Mouse (Mus musculus) gastrocnemius, postnatal 14 days (tissue): ENCODE measurements around the gene Fam102a. TPM values are rescaled to one million over a fixed set of nuclear protein-coding genes. Genes with fewer than 3 reads are reported as not detected.
A peak's percentile ranks its signal among the peaks of the same experiment; 100 is the strongest.

Source experiments
- DNase-seq: peaks from one replicate; pipeline ENCODE4 v3.0.0; 2021; ENCODE audit warnings: mixed read lengths
- intact Hi-C: fragments of 180-260 bp; cut with DNase I; formaldehyde crosslinking; loops from one replicate; pipeline ENCODE4 v1.15.1; 2025; ENCODE audit warnings: low total_unique reads
- total RNA-seq, 2 experiments: library from RNA; stranded (reverse); gene quantifications; 2 replicates each; pipeline ENCODE4 v1.2.3; 2021

Gene Fam102a
- total RNA-seq, 2 experiments from 2014 or later, result 3.5 to 4.2 TPM

DNA sequence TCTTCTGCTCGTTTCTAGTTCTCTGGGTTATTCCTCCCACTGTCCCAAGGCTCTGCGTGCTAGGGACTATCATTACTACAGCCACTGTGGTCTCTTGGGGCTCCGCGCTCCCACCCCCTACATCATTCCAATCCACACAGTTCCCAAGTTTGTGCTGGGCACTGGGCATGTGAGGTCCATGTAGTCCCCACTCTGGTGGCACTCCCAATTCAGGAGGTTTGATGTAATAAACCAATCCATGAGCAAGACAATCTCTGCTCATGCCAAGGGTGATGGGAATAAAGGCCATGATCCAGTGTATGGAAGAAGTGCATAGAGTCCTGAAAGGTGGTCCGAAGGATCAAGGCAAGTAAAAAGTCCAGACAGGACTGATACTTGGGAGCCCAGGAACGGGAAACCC, 39.4 kb downstream of the Fam102a start, which contains the start of gene Pip5kl1:
TSS of gene Pip5kl1 (plus strand) at position 301 of the 400 bp plus-strand sequence.
- DNase-seq, result no peak
- intact Hi-C loops, result no loop called here

DNA sequence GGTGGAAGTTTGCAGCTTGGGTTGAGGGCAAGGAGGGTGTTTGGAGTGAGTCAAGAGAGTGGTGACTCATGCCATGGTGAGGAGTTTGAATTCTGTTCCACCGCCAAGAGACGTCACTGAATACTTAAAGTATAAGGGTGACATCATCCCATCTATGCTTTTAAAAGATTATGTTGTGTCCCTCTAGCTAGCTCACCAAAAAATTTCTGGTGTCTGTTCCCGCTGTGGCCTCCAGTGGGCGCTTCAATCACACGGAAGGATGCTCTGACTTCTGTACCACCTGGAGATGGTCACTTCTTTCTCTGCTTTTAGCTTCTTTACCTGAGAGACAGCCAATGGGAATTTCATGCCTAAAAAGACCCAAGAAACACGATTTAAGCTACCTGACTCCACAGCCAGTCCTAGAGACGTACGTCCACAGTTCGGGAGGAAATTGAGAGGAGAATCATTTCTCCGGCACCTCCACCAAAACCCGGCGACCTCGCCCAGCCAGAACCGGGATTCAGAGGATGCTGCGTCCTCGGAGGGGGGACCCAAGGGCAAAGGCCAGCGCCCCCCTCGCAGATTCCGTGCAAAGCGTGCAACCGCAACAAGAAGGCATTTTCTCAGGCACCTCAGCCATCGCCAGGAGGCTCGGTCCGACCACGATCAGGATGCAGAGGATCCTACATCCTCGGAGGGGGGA, 39.9 kb downstream of the Fam102a start:
- DNase-seq, result no peak
- intact Hi-C loops, result loop anchor here (5.0 kb wide), 1 partner anchor 112 kb away; no protein-coding TSS in a partner anchor

DNA sequence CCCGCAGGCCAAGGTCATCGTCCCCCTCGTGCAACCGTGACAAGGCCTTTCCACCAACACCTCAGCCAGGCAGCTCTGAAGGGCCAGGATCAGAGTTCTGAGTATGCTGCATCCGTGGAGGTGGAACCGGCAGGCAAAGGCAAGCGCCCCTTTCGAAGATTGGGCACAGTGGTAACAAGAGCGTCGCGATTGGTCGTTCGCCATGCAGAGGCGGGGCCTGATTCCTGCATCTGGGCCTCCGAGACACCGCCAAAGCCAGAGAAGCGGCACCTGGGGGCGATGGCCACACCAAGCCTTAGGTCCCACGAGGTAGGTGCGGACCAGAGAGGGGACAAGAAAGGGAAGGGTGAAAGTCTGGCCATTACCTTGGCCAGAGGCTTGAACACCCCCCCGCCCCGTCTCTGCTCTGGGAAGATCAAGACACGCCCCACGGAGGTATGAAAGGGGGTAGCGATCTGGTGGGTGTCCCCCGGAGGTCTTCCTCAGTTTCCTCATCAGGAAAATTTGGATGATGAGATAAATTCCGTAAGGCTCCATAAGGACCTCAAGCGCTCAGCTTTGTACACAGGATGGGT, 40.5 kb downstream of the Fam102a start, which contains the start of gene 9430097D07Rik:
TSS of gene 9430097D07Rik (minus strand) at position 99 of the 575 bp plus-strand sequence.
- no peak for DNase-seq
- intact Hi-C loops, result loop anchor here (5.0 kb wide), 1 partner anchor 112 kb away; no protein-coding TSS in a partner anchor

DNA sequence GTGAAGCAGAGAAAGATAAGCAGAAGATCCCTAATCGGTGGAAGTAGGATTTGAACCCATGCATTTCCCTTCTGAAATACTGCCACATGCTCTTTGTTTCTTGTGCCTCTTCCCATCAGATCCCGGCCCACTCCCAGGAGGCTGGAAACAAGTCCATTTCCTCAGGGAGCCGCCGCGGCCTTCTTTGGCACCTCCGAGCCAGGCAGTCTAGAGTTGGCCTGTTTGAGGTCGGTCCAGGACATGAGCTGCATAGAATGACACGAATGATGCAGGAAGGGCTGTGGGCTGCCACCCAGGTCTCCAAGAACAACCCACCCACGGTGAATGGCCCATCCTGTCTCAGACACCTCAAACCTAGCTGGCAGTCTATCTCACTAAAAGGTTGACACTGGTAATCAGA, 41.4 kb downstream of the Fam102a start:
- intact Hi-C loops, result loop anchor here (5.0 kb wide), 1 partner anchor 111 kb away; no protein-coding TSS in a partner anchor

DNA sequence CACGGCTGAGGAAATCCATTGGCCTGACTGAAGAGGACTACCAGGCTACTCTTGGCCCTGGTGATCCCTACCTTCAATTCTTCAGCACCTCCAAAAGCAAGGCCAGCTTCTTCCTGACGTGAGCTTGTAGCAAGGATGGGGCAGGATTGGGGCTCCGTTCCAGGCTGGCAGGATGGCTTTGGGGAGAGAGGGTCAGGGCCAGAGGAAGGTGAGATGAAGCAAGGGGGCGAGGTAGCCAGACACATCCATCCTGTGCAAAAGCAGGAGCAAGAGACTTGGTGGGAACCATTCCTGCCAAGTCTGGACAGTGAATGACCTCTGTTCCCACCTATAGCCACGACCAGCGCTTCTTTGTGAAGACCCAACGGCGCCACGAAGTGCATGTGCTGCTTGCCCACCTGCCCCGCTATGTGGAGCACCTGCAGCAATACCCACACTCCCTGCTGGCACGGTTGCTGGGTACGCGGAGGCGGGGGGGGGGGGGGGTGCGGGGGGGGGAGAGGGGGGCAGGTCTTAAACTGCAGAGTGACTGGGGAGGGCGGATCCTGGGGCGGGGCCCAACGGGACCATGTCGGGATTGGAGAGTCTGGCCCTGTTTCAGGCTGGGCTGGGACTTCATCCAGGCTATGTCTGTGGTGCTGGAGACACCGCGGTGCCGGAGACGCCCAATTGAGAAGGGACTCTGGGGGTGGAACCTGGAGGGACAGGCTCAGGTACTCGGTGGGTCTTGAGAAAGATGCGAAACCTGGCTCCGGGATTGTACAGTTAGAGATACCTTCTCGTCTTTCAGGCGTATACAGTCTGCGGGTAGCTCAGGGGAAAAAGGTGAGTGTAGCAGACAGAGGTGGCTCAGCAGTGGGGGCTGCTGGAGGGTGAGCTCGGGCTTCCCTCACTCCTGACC, 43.3 kb downstream of the Fam102a start:
- intact Hi-C loops, result loop anchor here (5.0 kb wide), 1 partner anchor 109 kb away; no protein-coding TSS in a partner anchor
- peak; percentile 46 for DNase-seq

More for the DNA sequence above, 41.4 kb downstream of the Fam102a start:
- no peak for DNase-seq

DNA sequence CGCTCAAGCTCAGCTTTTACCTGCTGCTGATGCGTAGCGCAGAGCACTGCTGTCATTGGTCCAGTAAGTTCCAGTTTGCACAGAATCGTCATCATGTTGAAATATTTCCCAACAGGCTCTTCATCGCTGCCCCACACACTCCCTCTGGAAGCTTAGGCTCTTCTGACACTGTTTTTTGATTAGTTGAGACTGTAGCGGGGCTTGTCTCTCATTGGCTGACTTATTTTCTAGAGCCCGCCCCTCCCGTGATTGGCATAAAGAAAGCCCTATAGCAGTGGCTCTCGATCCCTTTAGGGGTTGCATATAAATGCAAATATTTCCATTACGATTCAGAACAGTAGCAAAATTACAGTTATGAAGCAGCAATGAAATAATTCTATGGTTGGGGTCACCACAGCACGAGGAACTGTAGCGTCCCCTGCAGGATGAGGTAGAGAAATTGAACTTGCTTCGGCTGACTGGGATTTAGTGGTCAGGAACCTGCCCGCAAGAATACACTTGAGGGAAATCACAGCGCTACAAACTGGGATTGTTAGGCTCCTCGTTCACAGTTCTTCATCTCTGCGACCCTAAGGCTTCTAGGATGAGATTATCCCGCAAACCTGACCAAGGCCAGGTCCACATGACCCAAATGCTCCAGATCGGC, 46.4 kb downstream of the Fam102a start:
- no peak for DNase-seq
- intact Hi-C loops, result loop anchor here (5.0 kb wide), 1 partner anchor 36 kb away; no protein-coding TSS in a partner anchor

DNA sequence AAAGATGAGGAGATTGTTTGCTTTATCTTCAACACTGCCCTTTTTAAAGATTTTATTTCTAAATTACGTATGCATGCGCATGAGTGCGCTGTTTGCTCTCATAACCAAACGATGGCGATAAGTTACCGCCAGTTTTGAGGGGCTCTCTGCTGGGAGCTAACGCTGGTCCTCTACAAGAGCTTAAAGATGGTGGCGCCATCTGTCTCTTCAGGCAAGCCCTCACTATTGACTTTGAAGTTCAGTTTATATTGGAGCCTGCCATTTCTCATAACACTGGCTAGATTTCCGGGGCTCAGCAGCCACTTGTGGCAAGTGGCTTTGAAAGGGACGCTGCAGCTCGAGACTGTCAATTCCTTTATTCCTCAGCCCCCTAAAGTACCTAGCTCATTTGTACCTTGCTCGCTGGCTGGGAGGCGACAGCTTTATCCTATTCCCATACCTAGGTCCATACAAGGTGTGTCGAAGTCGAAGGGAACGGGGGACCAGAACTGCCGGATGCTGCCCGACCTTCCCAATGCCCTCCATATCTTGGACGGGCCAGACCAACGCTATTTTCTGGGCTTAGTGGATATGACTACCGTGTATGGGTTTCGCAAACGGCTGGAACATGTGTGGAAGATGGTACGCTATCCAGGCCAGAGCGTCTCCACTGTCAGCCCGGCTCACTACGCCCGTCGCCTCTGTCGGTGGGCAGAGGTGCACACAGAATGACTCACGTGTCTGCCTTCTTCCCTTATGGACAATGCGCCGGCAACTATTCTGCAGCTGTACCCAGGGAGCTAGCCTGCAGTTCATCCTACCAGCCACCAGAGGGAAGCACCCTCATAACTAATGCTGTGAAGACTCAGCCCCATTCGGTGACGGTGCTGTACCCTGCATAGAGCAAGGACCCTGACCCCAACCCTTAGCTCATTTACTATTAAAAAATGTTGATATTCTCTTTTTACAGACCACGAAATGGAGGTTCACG, 48.0 kb downstream of the Fam102a start:
- intact Hi-C loops, result loop anchor here (5.0 kb wide), 1 partner anchor 34 kb away; no protein-coding TSS in a partner anchor
- DNase-seq, result peak; percentile 71

DNA sequence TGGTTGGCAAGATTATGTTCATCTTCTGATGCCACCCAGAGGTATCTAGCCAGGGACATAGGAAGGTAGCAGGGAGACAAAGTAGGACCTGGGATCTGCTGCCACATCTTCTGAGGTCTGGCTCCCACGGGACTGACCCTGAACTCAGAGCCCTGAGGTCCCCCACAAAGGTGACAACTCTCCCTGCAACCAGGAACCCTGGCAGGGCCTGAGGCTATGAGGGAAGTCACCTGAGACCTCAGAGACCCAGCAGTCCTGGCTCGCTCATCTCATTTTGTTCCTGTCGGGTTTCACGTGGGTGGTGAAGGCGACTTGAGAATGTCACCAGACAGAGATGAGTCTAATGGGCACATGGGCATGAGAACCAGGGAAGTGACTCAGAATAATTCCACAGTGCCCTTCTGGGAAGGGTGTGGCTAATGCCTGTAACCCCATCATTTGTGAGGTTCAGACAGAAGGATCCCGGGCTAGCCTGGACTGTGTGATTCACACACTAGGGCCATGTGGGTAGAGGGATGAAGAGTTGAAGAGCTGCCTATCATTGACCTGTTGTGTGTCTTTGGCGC, 50.1 kb downstream of the Fam102a start:
- intact Hi-C loops, result loop anchor here (2.0 kb wide), 1 partner anchor 20 kb away; no protein-coding TSS in a partner anchor
- DNase-seq, result no peak

DNA sequence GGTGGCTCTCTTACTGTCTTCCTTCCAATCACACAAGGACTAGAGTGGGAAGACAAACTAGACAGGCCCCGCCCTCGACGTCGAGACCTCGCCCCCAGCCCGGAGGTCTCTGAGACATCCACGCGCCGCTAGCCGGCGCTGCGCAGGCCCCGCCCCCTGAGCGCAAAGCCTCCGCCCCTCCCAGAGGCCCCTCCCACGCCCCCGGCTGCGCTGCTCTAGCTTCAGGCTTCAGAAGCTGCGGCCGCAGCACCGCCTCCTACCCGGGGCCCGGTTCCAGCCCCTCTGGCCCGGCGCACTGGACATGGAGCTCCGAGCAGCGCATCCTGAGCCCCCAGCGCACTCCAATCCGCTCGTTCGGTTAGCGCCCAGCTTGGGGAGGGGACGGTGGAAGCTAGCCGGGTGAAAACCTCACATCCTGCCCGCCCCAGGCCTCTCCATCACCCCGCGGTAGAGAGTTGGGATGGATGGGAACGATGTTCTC, 51.8 kb downstream of the Fam102a start, which contains the start of gene St6galnac4:
TSS of gene St6galnac4 (plus strand) at position 225 of the 481 bp plus-strand sequence.
- peak; percentile 95 for DNase-seq
- intact Hi-C loops, result no loop called here

DNA sequence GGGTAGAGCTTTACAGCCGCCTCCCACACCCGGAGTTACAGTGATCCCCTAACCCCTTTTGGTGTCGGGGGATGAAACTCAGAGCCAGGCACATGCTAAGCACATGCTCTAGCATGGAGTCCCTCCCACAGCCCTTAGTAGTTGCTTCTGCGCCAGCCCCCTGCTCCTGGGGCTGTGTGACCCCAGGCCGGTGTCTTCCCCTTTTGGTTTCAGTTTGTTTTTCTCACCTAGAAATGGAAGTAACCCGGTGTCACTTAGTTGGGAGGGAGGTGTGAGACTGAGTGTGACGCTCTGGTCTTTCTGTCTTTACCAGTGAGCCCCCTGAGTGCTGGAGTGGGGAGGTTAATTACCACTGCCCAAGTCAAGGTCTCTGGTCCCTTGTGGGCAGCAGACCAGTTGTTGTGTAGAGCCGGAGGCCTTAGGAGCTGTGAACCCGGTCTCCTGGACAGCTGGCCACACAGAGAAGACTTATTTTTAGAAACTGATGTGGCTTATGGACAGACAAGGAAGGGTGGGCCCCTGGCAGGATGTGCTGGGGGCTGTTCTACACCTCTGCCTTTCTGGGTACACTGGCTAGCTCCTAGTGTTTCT, 52.7 kb downstream of the Fam102a start:
- peak; percentile 46 for DNase-seq
- intact Hi-C loops, result no loop called here

DNA sequence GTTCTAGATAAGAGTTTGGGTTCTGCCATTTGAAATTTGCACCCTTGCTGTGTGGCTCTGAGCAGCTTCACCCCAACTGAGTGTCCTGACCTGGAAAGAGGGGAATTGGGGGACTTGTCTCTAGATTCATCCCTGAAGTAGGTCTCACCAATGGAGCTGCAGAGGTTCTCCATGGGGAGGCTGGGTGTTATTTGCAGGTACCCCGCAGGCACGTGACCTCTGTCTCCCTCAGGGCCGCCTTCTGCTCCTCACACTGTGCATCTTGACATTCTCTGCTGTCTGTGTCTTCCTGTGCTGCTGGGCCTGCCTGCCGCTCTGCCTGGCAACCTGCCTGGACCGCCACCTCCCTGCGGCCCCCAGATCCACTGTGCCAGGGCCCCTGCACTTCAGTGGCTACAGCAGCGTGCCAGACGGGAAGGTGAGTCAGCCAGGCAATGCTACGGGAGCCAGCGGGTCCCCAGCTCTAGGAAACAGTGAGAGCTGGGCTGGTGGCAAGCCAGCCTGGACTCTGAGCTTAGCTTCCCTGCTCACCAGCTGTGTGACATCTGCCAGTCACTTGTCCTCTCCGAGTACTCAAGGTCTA, 54.2 kb downstream of the Fam102a start:
- DNase-seq, result no peak
- intact Hi-C loops, result no loop called here

DNA sequence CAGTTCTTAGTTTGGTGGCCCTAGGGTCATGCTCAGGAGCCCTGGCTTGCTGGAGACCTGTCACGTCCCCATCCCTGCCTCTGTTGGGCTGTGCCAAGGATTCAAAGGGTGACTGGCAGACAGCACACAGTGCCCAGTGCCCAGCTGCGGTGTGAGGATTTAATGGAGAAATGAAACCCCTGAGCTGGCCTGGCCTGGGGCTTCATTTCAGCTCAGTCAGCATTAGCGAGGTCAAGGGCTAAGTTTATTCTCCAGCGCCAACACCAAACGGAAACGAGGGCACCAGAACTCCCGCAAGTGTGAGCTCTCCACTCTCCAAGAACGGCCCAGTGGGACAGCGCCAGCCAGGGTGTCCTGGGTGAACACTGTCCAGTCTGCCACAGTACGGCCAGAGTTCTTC, 55.1 kb downstream of the Fam102a start:
- peak; percentile 59 for DNase-seq

DNA sequence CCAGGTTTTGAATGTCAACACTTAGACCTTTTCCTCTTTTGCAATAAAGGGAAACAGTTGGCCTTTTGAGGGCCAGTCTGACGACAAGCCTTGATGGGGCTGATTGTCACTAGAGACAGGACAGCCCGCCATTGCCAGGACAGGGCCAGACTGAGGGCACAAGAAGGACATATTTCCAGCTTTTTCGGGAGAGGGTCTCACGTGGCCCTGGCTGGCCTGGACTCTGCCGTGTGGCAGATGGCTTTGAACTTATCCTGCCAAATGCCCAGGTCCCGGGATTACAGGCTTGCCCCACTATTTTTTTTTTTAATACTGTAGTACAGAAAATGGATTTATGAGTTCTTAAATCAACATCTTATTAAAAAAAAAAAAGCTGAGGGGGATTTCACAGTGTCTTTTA, 56.1 kb downstream of the Fam102a start:
- DNase-seq, result no peak
- intact Hi-C loops, result no loop called here

More for the DNA sequence above, 55.1 kb downstream of the Fam102a start:
- intact Hi-C loops, result no loop called here

DNA sequence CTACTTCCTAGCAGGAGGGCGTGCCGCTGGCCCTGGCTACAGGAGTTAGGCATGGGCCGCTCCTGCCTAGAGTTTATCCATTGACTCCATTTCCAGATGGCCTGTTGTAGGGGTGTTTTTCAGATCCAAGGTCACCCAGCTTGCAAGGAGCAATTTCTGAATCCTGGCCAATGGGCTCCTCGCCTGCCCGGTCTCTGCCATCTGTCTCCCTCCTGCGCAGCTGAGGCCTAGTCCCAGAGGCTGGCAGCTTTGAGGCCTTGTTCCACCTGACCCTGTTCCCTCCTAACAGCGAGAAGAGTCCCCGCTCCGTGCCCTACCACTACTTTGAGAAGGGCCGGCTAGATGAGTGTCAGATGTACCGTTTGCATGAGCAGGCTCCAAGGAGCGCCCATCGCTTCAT, 61.6 kb downstream of the Fam102a start:
- DNase-seq, result peak; percentile 66
- intact Hi-C loops, result no loop called here

DNA sequence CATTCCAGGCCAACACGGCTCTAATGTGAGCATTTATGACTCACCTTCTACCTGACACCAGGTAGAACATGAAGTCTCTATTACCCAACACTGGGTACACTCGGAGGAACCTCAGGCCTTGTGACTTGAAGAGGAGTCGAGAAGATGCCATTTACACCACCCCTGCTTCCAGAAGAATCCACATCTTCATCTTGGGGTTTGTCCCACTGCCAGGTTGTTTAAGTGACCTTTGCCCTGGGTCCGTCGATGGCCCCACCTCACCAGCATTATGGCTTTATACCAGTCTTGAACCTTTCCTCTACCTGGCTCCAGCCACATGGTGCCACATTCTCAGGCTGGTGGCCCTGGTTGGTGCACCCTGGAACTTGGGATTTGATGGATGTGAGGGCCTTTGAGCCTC, 62.1 kb downstream of the Fam102a start:
- no peak for DNase-seq
- intact Hi-C loops, result no loop called here

DNA sequence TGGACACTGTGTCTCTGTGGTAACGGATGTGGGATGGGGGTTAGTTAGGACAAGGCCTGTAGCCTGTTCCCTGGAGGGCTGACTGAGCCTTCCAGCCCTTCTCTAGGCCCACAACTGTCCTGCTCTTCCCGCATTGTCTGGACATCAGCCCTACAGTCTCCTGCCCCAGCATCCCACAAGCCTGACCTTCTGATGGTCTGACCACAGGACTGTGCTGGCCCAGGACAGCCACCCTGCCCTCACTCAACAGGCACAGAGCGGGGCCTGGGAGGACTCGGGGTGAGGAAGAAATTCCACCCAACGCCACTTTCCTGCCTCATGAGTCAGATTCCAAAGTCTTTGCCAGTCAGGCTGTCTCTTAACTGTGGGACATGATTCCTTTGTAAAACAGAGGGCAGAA, 62.6 kb downstream of the Fam102a start:
- intact Hi-C loops, result no loop called here
- DNase-seq, result no peak

DNA sequence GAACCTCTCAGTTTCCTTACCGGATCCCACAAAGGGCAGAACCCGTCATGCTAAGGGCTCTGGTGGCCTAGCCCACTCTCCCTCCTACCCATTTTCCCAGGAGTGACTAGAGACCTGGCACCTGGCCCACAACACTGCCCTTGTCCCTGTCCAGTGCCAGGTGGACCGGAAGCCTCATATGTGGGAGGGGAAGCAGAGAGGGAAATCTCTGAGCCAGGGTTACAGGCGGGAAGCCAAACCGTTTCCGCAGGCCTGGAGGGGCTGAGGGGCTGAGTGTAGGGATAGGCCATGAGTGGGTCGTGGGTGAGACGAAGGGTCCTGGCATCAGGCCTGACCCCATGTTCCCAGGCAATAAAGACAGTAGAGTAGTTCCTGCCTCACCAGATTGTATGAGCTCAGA, 63.4 kb downstream of the Fam102a start:
- DNase-seq, result peak; percentile 43
- intact Hi-C loops, result no loop called here
